Mouse (Mus musculus): ENCODE measurements around the gene Ak3.
A peak's percentile ranks its signal among the peaks of the same experiment; 100 is the strongest.
"Not testable (repeated sequence)": the region's sequence is repeated elsewhere in the genome, so short reads cannot be mapped to it uniquely, and the experiment has no call there.

The Ak3 gene

DNA sequence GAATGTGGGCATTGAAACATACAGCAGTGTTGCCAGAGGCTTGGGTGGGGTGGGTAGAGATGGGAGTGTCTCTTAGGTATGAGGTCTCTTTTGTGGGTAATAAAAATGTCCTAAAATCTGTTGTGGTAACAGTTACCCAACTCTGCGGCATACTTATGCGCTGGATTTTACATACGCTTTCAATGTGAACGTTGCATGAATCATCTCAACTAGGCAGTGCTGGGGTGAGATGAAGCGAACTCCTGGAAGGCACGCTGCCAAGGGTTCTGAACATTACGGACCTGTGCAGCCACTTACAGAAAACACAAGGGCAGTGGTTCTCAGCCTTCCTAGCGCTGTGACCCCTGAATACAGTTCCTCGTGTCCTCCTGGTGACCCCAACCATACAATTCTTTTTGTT is 5.1 kb downstream of the Ak3 start:
- DNase-seq (ENCODE audit: low spot score), result peak; percentile 46

DNA sequence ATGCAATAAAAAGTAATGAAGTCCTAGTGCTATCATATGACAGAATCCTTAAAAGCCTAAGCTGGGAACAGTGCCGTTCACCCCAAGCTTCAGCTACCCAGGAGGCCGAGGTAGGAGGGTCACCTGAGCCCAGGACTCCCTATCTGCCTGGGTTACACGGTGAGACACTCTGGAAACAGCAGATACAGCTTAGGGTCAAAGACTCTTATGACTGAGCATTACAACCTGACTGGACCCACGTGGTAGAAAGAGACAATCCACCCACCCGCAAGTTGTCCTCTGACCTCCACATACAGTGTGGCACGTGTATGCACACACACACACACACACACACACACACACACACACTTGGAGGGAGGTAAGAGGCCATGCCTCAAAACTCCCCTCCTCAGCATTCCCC is 5.6 kb downstream of the Ak3 start:
- no peak for DNase-seq (ENCODE audit: low spot score)

DNA sequence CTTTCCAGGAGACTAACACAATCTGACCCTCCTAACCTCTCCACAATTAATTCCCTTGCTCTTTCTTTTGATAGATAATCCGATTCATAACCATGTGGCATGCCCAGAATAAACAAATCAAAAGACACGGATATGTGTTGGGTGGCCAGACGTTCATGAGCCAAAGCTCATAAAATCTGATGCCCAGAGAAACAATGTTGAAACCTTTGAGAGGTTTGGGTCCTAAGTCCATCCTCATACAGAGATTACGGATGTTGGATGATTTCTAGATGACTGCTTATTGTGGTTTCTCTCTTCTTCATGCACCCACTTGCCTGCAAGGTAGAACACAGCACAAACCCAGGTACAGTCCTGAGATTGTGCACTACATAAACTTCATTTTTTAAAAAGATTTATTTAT is 7.6 kb downstream of the Ak3 start:
- no peak for DNase-seq (ENCODE audit: low spot score)

DNA sequence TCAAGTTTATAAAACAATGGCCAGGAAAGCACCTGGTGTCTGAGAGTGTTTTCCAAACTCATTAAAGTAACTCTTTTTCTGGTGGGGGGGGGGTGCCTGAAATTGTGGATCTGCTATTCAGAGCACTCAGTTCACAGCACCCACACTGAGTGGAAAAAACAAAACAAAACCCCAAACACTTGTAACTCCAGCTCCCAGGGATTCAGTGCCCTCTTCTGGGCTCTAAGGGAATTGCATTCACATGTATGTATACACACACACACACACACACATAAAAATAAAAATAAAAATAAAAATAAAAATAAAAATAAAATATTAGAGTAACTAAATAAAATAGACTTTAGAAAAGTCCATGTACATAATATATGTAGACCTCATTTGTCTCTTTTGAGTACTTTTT is 8.4 kb downstream of the Ak3 start:
- DNase-seq (ENCODE audit: low spot score), result no peak

DNA sequence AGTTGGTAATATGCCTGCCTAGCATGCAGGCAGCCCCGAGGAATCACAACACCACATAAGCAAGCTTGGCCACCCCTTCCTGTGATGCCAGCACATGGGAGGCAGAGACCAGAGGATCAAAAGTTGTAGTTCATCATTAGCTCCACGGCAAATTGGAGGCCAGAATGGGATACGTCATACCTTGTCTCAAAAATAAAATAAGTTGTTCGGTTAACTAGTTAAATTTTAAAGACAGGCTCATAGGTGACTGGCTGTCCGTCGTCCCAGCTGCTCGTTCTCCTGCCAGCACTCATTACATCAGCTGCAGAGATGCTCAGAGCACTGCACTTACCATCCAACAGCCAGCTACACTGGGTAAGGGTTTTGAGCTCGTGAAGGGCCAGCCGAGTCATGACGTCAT is 10.2 kb downstream of the Ak3 start:
- no peak for DNase-seq (ENCODE audit: low spot score)

DNA sequence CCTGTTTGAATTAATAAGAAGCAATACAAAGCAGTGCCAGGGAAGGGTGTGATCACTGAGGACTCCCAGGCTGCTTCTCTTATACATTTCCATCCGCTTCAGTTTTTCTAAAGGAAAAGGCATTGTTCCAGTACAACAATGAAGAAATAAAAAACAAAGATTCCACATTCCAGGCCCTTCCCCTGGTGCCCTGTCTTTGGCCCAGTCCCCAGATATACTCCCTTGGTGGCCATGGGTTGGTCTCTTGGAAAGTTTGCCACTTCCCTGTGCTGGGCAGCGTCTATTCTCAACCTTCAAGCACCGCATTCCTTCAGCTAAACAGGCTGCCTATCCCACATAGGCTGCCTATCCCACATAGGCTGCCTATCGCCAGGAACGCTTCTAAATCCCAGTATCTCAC is 10.7 kb downstream of the Ak3 start:
- DNase-seq (ENCODE audit: low spot score), result no peak

DNA sequence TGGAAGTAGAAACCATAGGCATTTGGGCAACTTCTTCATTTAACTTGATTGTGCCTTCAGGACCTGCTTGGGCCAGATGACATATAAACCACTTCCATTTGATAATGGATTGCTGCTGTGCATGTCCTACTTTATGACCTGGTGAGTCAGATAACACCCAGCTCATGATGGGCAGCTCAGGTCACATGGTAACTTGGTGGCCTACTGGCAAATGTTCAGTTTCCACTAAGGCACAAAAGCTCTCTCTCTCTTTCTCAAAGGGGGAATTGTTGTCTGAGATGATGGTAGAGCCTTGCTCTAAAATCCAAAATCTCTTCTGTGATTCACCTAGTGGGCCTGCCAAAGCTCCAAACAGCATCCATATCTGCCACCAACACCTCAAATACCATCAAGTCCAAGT is 15.1 kb downstream of the Ak3 start:
- DNase-seq (ENCODE audit: low spot score), result no peak

DNA sequence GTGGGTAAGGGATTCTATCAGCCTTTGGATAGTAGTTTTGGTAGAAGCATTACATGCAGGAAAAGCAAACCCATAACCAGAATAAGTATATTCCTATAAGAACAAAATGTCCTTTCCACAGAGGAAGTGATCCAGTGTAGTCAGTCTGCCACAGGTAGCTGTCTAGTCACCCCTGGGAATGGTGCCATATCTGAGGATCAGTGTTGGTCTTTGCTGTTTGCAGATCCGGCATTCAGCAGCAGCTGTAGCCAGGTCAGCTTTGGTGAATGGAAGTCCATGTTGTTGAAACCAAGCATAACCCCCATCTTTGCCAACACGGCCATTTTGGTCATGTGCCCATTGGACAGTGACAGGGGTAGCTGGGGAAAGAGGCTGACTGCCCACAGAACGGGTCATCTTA is 16.0 kb downstream of the Ak3 start:
- DNase-seq (ENCODE audit: low spot score), result peak; percentile 44

DNA sequence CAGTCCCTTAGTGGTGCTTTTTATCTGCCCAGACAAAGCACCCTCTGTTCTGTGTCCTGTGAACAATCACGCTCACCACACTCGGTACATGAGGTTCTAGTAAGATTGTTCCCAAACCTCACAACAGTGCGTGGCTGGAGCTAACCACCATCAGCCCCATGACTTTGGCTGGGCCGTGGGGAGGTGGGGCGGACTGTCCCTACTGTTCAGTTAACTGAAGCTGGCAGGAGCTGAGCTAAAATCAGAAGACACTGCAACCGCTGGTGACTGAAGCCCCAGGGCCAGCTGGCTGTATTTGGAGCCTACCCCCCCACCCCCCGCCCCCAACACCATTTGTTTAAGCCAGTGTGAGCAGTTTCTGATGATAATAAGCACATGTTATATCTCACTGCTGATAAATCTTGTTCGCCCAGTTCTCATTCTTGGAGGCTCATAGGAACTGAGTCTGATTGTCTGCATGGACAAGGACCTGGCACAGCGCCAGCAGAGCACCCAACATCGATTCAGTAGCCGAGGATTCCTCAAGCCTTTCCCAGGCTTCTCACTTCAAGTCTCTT is 23.3 kb downstream of the Ak3 start:
- no peak for DNase-seq (ENCODE audit: low spot score)

DNA sequence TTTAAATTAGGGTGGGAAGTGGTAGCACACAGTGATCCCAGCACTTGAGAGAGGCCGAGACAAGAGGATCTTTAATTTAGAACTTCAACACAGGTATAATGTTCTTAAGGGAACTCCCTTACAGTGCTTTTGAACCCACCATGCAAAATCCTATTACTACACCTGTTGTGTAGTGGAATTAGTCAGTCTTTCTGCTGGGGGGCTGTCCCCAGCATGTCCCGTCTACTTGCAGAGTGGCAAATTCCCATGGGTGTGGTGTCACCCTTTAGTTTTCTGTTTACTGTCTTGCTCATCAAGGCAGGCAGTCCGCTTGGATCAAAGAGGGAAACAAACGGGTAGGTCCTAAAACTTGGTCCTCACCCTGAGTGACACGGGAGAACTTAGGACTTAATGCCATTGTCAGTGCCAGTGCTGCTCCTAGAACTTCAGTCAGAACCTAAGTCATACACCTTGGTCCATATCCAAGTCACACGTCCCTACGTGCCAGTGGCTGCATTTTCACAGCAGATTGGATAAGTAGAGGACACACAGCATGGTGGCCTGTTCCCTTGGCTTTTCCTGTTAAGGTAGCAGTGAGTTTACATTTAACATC is 25.9 kb downstream of the Ak3 start:
- no peak for DNase-seq (ENCODE audit: low spot score)

DNA sequence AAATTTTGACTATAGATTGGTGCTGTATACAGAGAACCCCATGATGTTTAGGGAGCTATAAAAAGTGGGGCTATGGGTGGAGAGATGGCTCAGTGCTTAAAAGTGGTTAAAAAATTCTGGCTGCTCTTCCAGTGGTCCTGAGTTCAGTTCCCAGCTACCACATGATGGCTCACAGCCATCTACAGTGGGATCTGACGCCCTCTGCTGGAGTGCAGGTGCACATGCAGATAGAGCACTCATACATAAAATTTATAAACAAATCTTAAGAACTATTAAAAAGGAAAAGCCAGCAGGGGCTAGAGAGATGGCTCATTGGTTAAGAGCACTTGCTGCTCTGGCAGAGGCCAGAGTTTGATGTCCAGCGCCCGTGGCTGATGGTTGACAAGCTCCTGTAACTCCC is 28.1 kb downstream of the Ak3 start:
- no peak for DNase-seq (ENCODE audit: low spot score)

DNA sequence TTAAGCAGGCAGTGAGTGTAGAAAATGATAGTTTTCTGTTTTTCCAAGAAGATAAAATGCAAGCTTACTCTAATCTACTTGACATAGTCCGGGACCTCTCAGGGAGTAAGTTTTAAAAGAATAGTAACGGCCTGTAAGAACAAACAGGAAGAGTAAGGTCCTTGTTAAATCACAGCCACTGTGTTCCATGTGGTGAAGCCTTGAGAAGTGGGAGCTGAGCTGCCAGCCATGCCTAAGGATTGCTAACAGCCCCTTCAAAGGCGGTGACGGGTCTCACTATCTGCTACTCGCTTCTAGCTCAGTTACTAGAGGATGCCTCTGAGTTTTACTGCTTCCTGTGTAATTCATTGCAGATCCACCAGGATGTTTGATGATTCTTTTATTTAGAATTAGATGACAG is 31.0 kb downstream of the Ak3 start:
- DNase-seq (ENCODE audit: low spot score), result no peak

DNA sequence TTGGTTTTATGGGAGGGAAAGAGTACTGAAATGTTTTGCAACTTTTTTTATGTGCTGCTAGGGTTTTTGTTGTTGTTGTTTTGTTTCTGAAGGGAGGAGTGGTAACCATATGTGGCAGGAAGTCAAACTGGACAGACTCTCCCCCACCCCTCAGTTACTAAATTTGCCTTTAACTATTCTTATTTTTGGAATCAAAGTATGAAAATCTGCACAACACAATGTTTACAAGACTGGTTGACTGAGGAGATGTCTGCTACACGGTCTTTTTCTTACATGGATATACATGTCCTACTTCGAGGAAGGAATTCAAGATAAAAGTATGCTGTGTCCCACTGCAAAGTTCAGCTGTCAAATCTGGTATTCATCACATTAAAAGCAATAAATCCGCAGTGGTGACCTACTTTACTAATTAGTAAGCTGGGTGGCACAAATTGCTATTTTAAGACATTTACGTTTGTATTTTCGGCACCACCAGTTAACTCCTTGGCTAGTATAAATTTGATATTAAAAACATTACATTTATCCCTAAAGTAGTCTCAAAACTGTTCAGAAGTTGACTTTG is 31.5 kb downstream of the Ak3 start:
- DNase-seq (ENCODE audit: low spot score), result no peak

DNA sequence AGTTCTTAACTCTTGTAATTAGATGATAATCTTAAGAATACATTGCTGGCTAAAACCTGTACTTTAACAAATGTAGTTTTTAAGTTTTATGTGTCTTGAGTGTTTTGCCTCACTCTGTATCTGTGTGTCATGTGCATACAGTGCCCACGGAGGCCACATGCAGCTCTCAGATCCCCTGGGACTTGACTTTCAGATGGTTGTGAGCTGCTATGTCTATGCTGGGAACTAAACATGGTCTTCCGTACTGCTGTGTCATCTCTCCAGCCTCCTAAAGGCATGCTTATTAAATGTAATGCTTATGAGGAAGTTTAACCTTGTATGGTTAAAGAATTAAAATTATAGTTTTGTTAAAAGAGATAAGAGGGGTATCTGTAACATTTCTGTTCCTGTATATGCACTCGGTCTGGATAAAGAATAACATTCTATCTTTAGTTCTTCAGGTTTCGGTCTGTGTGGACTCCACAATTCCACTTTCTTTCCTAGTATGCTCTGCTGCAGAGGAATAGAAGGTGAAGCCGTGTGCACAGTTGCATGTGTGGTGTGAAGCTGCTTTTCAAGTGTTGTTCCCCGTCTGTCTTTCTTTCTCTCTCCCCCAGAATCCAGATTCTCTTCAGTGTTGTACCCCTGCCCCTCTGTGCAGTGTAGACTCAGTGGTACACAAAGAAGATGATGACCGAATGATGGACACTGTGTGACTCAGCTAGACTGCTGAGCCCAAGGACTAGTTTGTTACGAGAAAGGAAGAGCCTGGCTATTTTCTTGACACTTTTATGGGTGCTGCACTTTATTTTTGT is 32.2 kb downstream of the Ak3 start:
- no peak for DNase-seq (ENCODE audit: low spot score)

DNA sequence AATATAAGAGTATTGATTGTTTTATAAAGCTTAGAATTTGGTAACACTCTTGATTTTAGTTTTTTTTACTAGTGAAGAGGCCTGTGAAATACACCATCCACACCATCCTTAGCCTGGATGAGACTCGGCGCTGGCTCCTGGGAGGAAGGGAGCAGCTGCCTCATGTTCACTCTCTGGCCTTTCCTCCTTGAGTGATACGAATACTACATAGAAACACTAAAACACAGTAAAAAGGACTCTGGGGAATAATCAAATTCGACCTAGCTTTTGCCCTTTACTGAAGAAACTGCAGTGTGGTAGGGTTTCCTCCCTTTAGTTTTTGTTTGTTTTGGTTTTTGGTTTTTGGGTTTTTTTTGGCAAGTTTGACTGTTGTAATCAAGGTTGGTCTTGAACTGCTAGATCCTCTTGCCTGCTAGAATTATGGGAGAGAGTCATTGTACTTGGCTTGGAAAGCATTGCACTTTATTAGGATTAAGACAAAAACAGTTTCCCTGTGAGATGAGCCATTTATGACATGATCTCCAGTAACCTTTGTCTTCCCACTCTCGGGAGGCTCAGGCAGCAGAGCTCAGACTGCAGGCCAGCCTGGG is 33.2 kb downstream of the Ak3 start:
- no peak for DNase-seq (ENCODE audit: low spot score)

DNA sequence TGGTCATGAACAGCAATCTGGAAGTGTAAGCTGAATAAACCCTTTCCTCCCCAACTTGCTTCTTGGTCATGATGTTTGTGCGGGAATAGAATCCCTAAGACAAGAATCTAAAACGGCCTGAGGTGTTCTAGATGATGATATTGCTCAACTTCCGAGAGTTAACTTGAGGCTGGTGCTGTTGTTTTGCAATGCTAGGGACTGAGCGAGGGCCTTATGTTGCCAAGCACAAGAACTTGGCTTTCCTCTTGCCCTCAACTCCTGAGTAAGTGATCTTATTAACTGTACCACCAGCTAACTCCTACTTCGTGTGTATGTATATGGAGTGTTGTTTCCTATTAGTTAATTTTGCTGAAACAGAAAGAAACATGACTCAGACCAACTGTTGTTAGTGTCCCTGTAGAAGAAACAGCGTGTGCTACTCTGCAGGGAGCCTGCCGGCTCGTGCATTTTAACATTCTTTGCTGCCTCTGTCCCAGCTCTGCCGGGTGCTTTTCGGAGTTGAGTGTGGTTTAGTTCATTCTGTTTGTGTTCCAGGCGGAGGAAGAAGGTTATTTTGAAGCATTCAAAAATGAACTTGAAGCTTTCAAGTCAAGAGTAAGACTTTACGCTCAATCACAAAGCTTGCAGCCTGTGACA is 36.3 kb downstream of the Ak3 start:
- no peak for DNase-seq (ENCODE audit: low spot score)

DNA sequence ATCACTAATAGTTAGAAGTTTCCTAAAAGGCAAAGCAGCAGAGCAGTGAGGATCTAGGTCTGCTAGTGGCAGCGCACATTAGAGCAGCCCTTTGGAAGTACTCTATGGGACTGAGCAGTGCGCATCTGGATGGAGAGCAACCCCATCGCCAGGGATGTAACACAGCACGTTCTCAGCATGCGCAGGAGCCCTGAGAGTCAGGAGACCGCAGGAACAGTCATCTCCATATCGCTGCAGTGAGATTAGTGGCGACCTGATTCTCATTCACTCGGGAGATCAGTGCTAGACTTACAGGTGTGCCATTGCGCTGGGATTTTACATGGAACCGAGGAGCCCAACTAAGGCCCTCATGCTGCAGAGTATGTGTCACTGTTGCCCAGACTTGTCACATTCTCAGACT is 38.7 kb downstream of the Ak3 start:
- no peak for DNase-seq (ENCODE audit: low spot score)

DNA sequence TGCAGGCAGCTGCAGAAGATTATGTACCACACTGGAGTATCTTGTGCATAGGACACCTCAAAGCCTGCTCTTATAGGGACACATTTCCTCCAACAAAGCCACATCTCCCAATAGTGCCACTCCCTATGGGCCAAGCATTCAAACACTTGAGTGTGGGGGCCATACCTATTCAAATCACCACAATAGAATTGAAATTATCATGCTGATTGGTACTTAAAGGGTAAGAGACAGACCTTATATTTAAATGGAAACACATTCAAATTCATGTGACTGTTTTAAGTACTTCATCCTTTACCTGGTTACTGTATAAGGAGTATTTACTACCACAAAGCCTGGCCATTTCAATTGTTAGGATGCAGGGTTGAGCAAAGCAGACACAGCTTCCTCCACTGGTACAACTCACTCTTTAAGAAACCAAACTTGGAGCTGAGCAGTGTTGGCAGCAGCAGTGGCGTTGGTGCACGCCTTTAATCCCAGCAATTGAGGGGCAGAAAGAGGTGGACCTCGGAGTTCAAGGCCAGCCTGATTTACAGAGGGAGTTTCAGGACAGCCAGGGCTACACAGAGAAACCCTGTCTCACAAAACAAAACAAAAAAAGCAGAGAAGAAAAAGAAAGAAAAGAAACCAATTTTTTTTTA is 39.6 kb downstream of the Ak3 start:
- no peak for DNase-seq (ENCODE audit: low spot score)

DNA sequence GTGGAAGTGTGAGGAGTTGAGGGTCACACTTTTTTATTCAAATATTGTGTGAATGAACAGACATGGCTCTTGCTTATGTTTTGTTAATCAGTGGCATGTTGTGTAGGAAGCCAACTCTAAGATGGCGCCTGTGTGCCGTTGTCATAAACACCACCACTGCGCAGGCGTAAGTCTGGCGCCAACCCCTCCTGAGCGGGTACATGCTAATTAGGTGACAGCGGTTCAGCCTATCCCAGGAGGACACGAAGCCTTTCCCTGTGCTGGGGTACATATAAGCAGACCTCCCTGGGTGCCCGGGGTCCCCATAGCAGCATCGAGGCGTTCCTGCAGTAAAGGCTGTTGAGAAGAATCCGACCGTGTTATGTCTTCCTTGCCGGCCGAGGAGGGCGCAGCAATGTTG is 47.4 kb downstream of the Ak3 start:
- DNase-seq (ENCODE audit: low spot score), result not testable (repeated sequence)

DNA sequence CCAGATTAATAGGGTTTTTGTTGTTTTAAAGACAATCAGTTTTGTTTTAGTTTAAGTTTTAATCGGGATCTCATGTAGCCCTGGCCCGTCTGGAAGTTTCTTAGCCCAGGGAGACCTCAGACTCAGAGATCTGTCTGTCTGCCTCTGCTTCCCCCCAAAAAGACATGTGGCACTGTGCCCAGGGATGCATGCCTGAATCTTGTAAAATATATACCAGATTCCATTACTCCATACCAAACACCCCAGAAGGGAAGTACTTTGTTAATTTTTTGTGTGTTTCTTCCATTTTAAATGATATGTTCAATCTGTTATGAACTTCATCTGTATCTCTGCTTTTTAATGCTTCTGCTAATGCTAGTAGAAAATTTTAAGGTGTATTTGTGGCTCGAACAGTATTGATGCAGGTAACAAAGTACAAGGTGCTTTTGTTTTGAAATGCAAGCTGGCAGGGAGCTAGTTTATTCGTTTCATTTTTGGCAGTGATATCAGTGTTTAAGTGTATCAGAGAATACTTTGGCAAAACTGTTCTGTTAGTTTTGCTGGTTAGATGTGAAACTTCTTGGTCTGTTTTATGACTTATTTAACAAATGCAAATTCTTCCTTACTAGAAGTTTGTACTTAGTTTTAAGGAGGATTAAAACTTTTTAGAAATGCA is 49.7 kb downstream of the Ak3 start:
- DNase-seq (ENCODE audit: low spot score), result no peak

DNA sequence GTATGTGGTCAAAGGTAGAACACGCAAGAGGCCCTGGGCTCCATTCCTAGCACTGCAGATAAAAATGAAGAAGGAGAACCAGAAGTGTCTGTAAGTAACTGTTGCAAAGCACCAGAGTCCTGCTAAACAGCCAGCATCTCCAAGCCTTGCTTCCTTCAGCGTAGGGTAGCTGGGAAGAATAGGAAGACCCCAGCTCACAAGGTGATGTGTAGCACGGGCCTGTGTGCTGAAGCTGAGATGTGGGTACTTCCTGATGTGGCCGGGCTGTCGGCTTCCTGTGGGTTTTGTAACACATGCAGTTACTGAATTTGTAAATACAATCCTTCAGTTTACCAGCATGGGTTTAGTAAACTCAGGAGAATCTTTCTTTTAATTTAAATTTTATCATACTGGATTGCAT is 52.4 kb downstream of the Ak3 start:
- DNase-seq (ENCODE audit: low spot score), result no peak

DNA sequence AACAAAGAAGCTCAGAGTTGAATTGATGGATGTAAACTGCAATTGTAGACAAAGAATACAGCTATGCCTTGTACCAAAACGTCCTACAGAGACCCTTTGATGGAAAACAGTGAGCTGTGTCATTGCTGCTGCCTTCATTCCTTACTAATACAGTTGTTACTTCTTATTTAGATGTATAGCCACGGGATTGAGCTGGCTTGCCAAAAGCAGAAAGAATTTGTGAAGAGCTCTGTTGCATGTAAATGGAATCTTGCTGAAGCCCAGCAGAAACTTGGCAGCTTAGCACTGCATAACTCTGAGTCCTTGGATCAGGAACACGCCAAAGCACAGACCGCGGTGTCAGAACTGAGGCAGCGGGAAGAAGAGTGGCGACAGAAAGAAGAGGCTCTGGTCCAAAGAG is 52.9 kb downstream of the Ak3 start:
- peak; percentile 14 for DNase-seq (ENCODE audit: low spot score)
